Mouse (Mus musculus) C2C12 (cell line): ENCODE results near the gene Aagab.

Source experiments
- CTCF ChIP-seq: IDR thresholded peaks from one replicate; pipeline ENCODE4 v1.5.1; 2011; ENCODE audit not compliant: control insufficient read depth, insufficient read depth, insufficient read length
- MAX ChIP-seq: IDR thresholded peaks from one replicate; pipeline ENCODE4 v1.6.1; 2011; ENCODE audit warnings: mild to moderate bottlenecking, control low read depth
- MYOD1 ChIP-seq: IDR thresholded peaks from one replicate; pipeline ENCODE4 v1.6.1; 2011; ENCODE audit warnings: low read depth; ENCODE audit not compliant: control insufficient read depth, insufficient read length
- USF1 ChIP-seq: IDR thresholded peaks from one replicate; pipeline ENCODE4 v1.6.1; 2011; ENCODE audit warnings: low read depth, mild to moderate bottlenecking, control low read depth, moderate library complexity

- no peak for TF ChIP-seq MAX
- TF ChIP-seq MYOD1: no peak
- no peak for TF ChIP-seq CTCF
- TF ChIP-seq USF1: no peak
Measured at GRCm38 (mm10) chr9:63687413-63688015, 85.1 kb downstream of the Aagab start.
